Mouse (Mus musculus) cerebellum, postnatal 25 days (tissue): ENCODE results near the gene Dchs1.
"Not testable (repeated sequence)": the region's sequence is repeated elsewhere in the genome, so short reads cannot be mapped to it uniquely, and the experiment has no call there.

Source experiments
- DNase-seq, 2 experiments: peaks; one replicate each; pipeline ENCODE4 v3.0.0; 2021; ENCODE audit warnings: mixed read lengths in 2 of 2

Dchs1 gene

DNA sequence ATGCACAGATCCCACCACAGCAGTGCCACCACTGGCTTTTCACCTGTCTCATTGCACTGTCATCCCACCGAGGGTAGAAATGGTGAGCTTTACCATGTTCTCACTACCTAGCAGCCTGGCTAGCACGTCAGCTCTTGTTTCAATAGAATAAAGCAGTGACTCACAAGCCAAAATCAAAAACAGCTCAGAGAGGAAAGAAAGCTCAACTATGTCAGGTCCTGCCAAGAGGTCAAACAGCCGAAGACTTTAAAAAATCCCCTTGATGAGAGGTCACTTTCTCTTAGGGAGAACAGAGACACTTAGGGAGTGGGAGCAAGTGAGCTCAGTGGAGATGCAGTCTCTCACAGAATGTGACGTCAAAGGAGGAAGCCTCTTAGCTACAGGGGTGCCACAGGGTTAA lies 3.6 kb downstream of the Dchs1 start:
- no peak for DNase-seq

DNA sequence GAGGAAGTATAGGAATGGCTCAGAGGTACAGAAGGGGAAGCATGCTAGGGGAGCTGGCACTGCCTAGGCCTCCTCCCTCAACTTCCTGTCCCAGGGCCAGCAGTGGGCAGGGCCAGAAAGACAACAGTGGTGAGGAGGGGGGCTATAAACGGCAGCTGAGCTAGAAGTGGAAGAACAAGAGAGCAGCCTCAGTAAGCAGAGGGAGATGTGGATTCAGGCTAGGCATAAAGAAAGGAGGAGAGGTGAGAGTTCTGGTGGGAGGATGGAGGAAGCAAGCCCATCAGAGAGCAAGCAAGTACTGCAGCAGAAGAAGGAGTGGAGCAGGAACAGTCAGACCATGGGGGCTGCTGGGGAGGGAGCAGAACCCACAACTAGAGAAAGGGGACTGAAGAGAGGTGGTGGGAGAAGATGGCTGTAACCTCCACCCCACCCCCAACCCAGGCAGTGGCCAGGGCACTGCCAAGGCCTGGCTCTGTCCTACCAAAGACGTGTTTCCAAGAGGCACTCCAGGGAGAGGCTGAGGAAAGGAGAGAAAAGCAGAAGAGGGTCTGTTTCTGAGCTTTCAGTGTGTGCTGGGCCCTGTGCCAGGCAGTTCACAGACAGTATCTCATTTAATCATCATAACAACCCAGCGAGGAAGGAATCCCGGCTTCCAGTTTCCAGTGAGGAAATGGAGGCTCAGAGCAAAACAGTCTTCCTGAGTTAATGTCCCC lies 8.7 kb downstream of the Dchs1 start:
- DNase-seq, result no peak

GRCm38 (mm10) chr7:105777797-105778552 lies 9.5 kb downstream of the Dchs1 start:
- no peak for DNase-seq

DNA sequence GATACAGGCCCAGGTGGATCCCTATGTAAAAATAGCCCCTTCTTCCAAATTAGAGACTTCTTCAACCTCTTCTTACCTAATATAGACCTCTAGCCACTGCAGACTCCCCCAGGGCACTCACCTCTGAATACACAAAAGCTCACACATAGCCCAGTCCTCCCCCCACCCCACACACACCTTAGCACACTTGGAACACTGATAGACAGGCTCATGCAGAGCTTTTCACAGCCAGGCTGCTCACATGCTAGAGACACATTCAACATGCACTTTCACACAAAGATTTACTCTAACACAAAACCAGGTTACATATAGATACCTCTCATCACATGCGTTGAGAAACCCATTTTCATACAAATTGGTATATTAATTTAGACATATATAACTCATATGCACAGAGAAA lies 10.1 kb downstream of the Dchs1 start:
- DNase-seq, result no peak

DNA sequence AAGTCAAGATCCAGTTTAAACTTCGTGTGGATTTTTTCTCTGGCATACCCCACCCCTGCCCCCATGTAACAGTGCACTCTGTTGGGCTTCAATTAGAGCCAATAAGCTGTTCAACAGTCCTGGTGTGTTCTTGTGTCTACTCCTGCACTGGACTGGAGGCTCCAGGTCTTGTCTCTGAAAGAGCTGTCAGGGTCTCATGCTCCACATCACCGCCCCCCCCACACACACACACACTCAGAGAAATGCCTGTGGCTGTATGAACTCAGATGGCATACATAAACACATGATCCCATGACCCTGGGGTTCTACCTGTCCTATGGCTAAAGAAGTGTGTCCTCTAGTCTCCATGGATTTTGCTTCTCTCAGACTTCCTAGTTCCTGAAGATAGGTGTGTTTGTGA lies 11.4 kb downstream of the Dchs1 start:
- no peak for DNase-seq

- no peak for DNase-seq
Measured at GRCm38 (mm10) chr7:105774661-105775060, 12.8 kb downstream of the Dchs1 start.

GRCm38 (mm10) chr7:105773041-105773440 lies 14.4 kb downstream of the Dchs1 start:
- peak in 1 of 2 experiments; percentile 27 for DNase-seq

GRCm38 (mm10) chr7:105772331-105772730 lies 15.1 kb downstream of the Dchs1 start:
- no peak for DNase-seq

DNA sequence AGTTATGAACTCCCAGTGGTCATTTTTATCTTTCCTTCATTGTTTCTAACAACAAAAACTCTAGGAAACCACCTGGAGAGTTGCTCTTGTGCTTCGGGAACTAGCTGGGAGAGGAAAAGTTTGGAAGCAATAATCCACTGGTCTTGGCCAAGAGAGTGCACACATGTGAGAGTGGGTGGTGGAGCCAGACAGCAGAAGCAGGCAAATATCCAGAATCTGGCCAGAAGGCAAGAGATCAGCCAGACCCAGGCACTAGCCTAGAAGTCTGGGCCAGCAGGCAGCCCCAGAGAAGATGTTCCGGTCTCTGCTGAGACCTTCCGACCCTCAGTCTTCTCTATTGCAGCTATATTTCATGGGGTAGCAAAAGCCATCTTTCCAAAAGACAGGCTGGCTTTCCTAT lies 17.5 kb downstream of the Dchs1 start:
- no peak for DNase-seq

DNA sequence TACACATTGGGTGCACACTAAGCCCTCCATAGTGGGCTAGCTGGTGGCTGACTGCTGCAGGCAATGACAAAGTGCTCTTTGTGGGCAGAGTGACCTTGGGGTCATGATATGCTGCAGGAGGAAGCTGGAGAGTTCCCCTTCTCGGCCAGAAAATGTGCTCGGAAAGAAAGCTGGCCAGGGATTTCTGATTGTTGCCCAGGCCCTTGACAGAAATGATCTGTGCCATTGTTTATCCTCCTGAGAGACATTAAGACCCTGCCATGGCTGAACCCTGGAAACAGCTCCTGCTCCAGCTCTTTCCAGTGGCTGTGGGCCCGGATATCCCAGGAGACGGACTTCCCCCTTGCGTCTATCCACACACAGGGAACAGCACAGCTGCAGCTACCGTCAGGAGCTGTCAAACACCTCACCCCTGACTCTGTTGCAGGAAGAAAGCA lies 19.7 kb downstream of the Dchs1 start:
- no peak for DNase-seq

GRCm38 (mm10) chr7:105764331-105764730 lies 23.1 kb downstream of the Dchs1 start:
- DNase-seq, result no peak

GRCm38 (mm10) chr7:105762517-105763270 lies 24.8 kb downstream of the Dchs1 start:
- DNase-seq, result no peak

DNA sequence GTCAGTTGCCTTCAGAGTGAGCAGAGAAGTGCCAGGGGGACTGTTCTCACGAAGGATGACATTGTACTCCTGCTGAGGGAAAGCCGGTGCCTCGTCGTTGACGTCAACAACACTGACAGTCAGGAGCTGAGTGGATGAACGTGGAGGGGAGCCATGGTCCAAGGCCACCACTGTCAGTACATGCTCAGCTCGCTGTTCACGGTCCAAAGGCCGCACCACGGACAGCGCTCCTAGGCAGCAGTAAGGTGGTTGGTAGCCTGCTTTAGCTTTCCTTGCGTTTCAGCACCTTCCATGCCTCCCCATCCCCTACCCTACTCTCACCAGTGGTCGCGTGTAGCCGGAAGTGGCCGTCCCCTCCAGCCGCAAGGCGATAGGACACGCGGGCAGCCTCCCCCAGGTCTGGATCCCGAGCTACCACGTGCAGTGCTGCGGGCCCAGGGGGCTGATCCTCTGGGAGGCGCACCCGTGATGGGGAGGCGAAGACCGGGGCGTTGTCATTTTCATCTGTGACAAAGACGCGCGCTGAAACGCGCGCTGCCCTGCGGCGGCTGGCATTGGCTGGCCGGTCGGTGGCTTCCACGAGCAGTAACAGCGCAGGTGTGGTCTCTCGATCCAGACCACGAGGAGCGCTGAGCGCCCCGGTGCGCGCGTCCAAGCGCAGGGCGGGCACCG lies 25.5 kb downstream of the Dchs1 start:
- no peak for DNase-seq

GRCm38 (mm10) chr7:105753281-105753680 lies 34.2 kb downstream of the Dchs1 start:
- DNase-seq, result no peak

GRCm38 (mm10) chr7:105752716-105753115 lies 34.7 kb downstream of the Dchs1 start:
- peak; percentile 55 to 60 for DNase-seq

DNA sequence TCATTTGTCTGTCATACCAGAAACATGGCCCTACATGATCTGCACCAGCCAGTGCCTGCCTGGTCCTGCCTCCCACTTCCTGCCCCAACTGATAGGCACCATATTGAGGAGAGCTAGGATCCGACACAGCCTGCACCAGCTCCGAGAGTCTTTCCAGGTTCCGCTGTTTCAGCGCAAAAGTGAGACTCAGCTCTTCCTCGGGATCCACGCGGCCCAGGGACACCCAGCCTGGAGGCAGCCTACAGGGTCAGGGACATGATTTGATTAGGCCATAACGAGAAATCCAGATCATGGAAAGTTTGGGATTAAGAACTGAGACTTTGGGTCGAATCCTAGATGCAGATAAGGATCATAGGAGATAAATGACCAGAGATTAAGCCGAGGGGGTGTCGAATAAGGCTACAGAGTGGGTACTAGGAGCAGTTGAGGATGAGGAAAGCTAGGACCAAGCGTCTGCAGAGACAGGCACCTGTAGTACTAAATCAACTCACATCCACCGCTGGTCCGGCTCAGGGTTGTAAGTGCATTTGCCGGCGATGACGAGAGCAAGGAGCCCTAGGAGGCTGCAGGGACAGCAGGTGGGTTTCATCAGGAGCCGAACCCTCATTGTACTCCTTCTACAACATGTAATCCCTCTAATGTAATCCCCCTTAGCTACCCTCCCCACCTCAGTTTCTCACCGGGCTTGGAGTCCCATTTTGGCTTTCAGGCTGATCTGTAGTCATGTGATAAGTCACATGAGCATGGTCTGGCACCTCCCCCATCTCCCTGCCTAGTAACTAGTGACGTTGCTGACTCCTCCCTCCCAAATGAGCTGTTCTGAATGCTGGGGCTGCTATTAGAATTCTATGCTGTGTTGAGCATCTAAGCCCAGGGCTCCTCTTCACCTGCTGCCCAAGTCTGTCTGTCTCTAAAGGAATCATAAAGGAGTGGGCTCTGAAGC lies 35.7 kb downstream of the Dchs1 start, which contains the start of gene Tpp1:
Gene Tpp1 (minus strand): TSS at position 745 of the 943 bp plus-strand sequence.
- peak; percentile 91 to 93 for DNase-seq

GRCm38 (mm10) chr7:105747776-105748175 lies 39.7 kb downstream of the Dchs1 start:
- DNase-seq, result no peak

DNA sequence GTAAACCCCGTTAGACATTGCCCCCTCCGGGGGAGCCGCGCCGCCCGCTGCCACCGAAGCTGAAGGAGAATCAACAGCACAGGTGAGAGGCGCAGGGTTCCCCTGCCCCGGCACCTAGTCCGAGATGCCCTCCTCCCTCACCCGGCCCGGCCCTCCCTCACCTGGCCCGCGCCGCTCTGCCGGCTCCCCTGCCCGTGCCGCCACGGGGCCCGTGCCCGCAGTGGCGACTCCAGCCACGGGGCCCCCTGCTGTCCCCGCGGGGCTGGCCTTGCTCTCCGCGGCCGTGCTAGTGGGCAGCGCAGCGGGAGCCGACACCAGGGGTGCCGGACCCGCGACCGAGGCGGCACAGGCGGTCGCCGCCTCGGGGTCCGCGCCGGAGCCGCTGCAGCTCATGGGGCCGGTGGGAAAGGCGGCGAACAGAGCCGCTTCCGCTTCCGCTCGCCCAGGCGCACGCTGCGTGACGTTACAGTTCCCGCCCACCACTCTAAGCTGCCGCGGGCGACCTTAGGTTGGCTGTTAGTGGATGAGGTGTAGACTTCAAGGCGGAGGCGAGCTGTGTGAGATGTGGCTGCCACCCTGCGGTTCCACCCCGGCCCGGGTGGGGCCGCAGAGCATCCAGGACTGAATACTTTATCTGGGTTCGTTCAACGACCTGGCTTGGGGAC lies 43.4 kb downstream of the Dchs1 start, which contains the start of gene Taf10:
Gene Taf10 (minus strand): TSS at position 436 of the 665 bp plus-strand sequence.
- DNase-seq, result peak; percentile 89 to 92

DNA sequence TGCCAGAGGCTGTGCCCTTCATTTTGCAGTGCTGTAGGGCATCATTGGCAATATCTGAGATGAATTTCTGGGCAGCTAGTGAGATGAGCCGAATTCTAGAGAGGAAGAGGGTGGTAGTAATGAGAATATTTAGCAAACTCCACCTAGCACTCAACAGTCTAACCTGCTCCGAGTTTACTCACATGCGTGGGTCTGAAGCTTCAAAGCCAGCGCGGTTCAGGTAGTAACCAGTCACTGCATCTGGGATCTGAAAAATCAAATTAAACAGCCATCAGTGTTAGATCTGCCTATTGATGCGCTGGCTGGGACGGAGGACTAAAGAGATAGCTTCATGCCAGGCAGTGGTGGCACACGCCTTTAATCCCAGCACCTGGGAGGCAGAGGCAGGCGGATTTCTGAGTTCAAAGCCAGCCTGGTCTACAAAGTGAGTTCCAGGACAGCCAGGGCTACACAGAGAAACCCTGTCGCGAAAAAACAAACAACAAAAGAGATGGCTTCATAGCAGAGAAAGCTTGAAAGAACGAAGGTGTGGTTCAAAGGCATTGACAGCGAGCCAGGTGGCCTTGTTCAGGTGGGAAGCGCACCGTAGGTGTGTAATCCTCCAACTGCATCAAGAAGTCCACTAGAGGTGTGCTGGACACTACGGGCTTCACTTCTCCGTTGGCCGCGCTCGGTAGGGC lies 44.1 kb downstream of the Dchs1 start:
- DNase-seq, result not testable (repeated sequence)

DNA sequence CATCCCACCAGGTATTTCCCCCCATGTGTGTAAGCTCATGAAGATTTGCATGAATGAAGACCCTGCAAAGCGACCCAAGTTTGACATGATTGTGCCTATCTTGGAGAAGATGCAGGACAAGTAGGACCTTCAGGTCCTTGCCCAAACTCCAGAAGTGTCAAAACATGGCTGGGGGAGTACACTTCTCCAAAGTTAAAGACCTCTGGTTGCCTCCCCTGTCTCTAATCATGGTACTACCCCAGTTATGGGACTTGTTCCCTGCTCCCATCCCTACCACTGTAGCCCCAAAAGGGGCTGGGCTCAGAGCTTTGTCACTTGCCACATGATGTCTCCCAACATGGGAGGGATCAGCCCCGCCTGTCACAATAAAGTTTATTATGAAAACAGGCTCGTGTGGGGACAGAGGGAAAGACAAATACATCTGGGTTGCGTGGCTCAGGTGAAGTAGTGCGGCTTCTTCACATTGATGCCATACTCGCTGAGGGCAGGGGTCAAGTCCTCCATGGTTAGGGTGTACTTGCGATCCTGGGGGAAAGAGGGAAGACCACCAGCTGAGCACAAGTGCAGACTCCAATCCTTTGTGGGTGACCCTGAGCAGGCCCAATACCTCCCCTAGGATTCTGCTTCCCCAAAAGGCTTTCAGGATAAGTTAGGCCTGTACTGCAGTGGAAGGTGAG lies 44.8 kb downstream of the Dchs1 start:
- DNase-seq, result peak in 1 of 2 experiments; percentile 8
